Mouse (Mus musculus) granulocyte monocyte progenitor cell, adult 5-6 weeks (primary cell): ENCODE results near the gene Chd3. TPM values are rescaled to one million over a fixed set of nuclear protein-coding genes. Genes with fewer than 3 reads are reported as not detected.

Source experiments
- ATAC-seq: replicated peaks from 2 replicates; pipeline ENCODE4 v1.8.0; 2016; ENCODE audit warnings: mild to moderate bottlenecking, moderate TSS enrichment, inconsistent platforms; ENCODE audit not compliant: poor library complexity, severe bottlenecking
- total RNA-seq, 2 experiments: library from RNA; stranded (forward) in 1 of 2; stranded (reverse) in 1 of 2; fragments of 200-712, 200-1000 nt in 1 of 2; fragments of >200 nt in 1 of 2; fragmentation: Nextera tagmentation in 1 of 2; gene quantifications; 2 replicates each; pipeline ENCODE4 v1.2.3; 2014 to 2017

Chd3 gene
- total RNA-seq, 2 experiments from 2014 or later: 26.9 to 37.0 TPM

- ATAC-seq: peak; percentile 31
Observed at GRCm38 (mm10) chr11:69367616-69368355, 1.4 kb downstream of the Chd3 start.

- no peak for ATAC-seq
Observed at GRCm38 (mm10) chr11:69366855-69367615, 2.2 kb downstream of the Chd3 start.

- ATAC-seq: peak; percentile 74
Observed at GRCm38 (mm10) chr11:69366157-69366854, 2.9 kb downstream of the Chd3 start.

GRCm38 (mm10) chr11:69365722-69366121 lies 3.5 kb downstream of the Chd3 start:
- ATAC-seq: no peak

- ATAC-seq: 0 out of 2 replicates have a peak, but pooled peaks have one; percentile 12
Observed at GRCm38 (mm10) chr11:69364910-69365309, 4.3 kb downstream of the Chd3 start.

GRCm38 (mm10) chr11:69364376-69364775 lies 4.8 kb downstream of the Chd3 start:
- no peak for ATAC-seq

GRCm38 (mm10) chr11:69362479-69362878 lies 6.7 kb downstream of the Chd3 start:
- ATAC-seq: no peak

GRCm38 (mm10) chr11:69362021-69362420 lies 7.2 kb downstream of the Chd3 start:
- ATAC-seq: no peak

GRCm38 (mm10) chr11:69357690-69358089 lies 11.5 kb downstream of the Chd3 start:
- ATAC-seq: no peak

- no peak for ATAC-seq
Observed at GRCm38 (mm10) chr11:69356544-69356943, 12.7 kb downstream of the Chd3 start.

GRCm38 (mm10) chr11:69346441-69346840 lies 22.8 kb downstream of the Chd3 start:
- ATAC-seq: no peak

GRCm38 (mm10) chr11:69340161-69341131 lies 28.8 kb downstream of the Chd3 start, which contains the start of gene Rnf227:
TSS of gene Rnf227 (plus strand) at chr11:69340461.
- peak; percentile 61 for ATAC-seq

- ATAC-seq: no peak
Observed at GRCm38 (mm10) chr11:69334796-69335195, 34.4 kb downstream of the Chd3 start.

GRCm38 (mm10) chr11:69333922-69334321 lies 35.3 kb downstream of the Chd3 start:
- ATAC-seq: no peak

- peak; percentile 54; the same call in 1 of the 2 replicates for ATAC-seq
Observed at GRCm38 (mm10) chr11:69332713-69333253, 36.4 kb downstream of the Chd3 start.

GRCm38 (mm10) chr11:69331929-69332405 lies 37.2 kb downstream of the Chd3 start:
- ATAC-seq: peak; percentile 31; the same call in 1 of the 2 replicates

GRCm38 (mm10) chr11:69331152-69331551 lies 38.1 kb downstream of the Chd3 start:
- ATAC-seq: no peak

- ATAC-seq: no peak
Observed at GRCm38 (mm10) chr11:69328517-69328916, 40.7 kb downstream of the Chd3 start.

- ATAC-seq: no peak
Observed at GRCm38 (mm10) chr11:69327648-69328047, 41.6 kb downstream of the Chd3 start.
